Mouse (Mus musculus) layer of hippocampus, adult 6 months (tissue): ENCODE data around the gene Srcap. TPM values are rescaled to one million over a fixed set of nuclear protein-coding genes. Genes with fewer than 3 reads are reported as not detected.

Experiments
- long read RNA-seq, 2 experiments: library from polyadenylated mRNA; unstranded; transcript quantifications; one replicate each; pipeline ENCODE4 v2.0.0; 2019 to 2020
- microRNA-seq: library from miRNA; unstranded; fragments of <30 nt; microRNA quantifications from one replicate; pipeline ENCODE4 v1.2.0, GENCODE M21; 2020
- polyA plus RNA-seq: library from polyadenylated mRNA; unstranded; fragments of <200 nt; fragmentation: Nextera tagmentation; gene quantifications from 2 replicates; pipeline ENCODE4 v1.2.3, GENCODE M21; 2021

Srcap gene
- polyA plus RNA-seq: 11.6 and 14.6 TPM in 2 replicates
- long read RNA-seq, experiment 1, transcript Srcap-203 (8 exons, 2,904 nt): major isoform, 5 of 8 reads
- long read RNA-seq, experiment 1, partial matches to known transcripts: 2 of 8 reads
- long read RNA-seq, experiment 1, other reads (novel, unspliced or antisense): 0 of 8 reads
- long read RNA-seq, experiment 2, transcript Srcap-211 (6 exons, 1,960 nt): major isoform, 8 of 35 reads
- long read RNA-seq, experiment 2, transcript Srcap-203 (8 exons, 2,904 nt): major isoform, 8 of 35 reads
- long read RNA-seq, experiment 2, partial matches to known transcripts: 15 of 35 reads
- long read RNA-seq, experiment 2, other reads (novel, unspliced or antisense): 3 of 35 reads

DNA sequence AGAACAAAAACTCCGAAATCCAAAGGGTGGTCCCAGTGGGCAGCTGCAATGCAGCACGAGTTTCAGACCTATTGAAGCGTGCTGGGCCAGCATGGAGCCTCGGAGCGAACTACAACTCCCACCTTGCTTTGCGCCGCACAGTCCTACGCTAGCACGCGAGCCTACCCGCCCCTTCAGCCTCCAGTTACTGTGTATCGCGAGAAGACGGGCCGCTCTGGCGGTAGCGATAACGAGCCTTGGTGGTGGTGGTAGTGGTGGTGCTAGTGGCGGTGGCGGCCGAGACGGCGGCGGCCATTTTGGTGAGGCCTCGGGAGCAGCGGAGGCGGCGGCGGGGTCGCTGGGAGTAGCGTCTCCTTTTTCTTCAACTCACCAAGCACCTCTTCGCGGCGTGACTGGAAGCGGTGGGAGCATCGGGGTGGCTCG, at the start of gene Srcap:
TSS of gene Srcap (plus strand) at position 176 of the 423 bp plus-strand sequence.

DNA sequence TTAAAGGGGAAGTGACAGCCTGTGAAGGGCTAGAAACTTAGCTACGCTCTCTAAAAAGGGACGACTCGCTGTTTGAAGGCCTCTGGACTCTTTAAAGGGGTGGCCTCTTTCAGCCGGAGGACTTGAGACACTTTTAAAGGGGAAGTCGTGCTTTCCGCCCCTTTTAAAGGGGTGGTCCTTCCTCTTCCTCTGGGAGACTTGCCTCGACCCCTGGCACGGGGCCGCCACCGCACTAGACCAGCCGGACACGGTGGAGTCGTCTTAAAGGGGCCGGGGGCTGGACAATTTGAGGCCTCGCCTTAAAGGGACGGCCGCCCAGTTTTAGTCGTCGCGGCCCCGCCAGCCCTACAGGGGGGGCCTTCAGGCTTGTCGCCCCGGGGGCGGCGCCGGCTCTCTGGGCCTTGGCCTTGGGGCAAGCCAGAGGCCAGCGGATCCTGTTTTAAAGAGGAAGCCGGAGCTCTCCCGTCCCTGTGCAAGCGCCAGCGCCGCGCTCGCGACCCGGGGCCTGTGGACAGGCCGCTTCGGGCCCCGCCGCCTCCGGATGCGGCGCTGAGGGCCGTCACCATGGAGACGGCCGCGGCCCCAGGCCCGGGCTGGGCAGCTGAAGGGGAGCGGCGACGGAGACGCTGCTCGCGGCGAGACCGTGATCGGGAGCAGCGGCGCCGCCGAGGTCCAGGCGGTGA, 33.0 kb upstream of the Srcap start, which contains the start of gene Fbrs:
TSS of gene Fbrs (plus strand) at position 565 of the 683 bp plus-strand sequence.

DNA sequence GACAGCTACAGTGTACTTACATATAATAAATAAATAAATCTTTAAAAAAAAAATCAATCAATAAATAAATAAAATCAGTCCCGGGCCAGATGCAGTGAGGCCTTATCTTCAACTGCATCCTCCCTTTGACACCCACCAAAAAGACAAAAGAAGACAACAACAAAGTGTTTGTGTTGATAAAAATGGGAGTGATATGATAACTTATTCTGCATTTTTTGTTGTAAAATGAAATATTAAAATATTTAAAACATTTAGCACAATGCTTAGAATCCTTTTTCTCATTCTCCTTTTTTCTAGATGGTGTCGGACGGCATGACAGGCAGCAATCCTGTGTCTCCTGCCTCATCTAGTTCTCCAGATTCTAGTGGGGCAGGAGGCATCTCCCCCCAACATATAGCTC, 7.5 kb downstream of the Srcap start, which contains the start of gene Gm42715:
TSS of gene Gm42715 (plus strand) at position 301 of the 400 bp plus-strand sequence.

DNA sequence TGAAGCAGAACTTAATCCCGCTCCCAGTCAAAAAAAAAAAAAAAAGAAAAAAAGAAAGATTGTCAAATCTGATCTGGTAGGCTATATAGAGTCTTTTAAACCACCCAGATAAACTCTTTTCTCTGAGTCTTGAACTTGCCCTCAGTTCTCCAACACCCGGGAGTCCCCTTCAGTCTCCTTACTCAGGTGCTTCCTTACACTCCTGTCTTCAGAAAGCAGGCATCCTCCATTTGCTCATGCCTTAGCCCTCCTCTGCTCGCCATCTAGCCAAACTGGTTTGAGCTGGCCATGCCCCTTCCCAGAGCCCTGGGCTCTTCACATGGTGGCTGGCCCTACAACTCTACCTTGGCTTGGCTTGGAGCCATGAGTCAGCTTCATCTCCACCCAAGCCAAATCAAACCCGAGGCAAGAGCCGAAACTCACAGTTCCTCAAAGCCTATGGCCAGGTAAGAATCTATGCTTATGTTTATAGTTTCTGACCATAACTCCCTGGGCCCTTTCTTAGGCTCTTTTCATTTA, 49.6 kb downstream of the Srcap start, which contains the start of gene Tmem265:
TSS of gene Tmem265 (plus strand) at position 51 of the 519 bp plus-strand sequence.

DNA sequence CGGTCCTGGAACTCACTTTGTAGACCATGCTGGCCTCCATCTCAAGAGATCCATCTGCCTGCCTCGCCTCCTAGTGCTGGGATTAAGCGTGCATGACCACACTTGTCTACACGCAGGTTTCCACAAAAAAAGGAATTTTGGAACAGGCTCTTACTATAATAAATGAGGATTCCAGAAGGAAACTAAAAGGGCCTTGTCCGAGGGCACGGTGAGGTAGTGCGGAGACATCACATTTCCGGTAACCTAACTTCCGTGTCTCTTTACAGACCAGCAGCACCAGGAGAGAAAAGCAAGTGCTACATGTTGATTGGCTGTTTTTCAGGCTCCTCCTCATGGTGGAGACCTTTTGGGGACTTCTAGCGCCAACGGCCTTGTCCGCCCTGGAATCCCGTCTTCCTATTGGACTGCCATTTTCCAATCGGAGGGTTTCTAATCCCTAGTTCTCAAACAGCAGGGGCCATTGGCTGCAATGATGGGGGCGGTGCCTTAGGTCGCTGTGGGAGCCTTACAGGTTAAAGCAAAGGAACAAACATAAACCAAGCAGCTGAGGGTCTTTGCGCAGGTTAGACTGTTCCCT, 61.2 kb downstream of the Srcap start, which contains the start of gene Phkg2:
TSS of gene Phkg2 (plus strand) at position 446 of the 577 bp plus-strand sequence.

DNA sequence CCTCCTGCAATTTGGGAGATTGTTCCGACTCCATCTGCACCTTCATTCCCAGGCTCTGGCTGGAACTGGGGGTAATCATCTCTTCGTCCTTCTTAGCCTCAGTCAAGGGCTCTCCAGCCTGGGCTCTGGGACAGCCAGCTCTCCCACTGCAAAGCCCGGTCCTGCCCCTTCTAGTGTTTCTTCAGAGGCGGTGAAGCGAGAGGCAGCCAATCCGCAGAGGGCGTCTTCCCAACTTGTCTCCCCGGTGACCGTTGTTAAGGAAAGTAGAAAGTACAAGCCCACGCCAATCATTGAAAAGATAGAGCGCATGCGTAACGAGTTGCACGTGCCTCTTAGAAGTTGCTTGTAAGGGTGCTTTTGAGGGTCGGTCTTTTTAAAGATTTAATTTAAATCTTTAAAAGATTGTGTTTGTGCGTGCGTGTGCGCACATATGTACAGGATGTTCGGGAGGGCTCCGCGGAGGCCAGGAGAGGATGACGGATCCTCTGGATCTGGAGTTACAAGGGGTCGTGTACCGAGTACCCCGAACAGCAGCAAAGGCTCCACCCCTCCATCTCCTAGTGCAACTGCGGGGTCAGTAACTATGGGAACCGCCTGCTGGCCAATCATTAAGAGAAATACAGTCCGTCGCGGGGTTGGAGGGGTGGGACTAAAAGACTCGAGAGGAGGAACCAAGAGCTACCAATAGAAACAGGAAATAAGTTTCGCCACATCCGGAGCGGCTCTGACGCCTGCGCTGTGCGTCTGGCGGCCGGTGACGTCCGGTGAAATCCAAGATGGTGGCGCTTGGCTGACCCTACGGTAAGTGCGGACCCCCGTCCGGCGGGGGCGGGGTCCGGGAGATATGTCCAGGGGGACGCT, 76.5 kb downstream of the Srcap start, which contains the start of the genes Ccdc189 and Rnf40:
TSS of gene Ccdc189 (minus strand) at position 585 of the 861 bp plus-strand sequence.
TSS of gene Rnf40 (plus strand) at position 757 of the 861 bp plus-strand sequence.

Small RNAs within 50 kb of the gene (microRNA-seq; reads per million reads assigned to microRNA genes)
- gene Gm47278: not detected
- not detected for gene Mir7060

Other genes starting within 250 kb of the Srcap start
- gene Sephs2, start 237.9 kb upstream of the Srcap start, polyA plus RNA-seq: 60.4 and 69.7 TPM in 2 replicates
- gene Itgal, start 215.7 kb upstream of the Srcap start, polyA plus RNA-seq: 0.04 and 0.14 TPM in 2 replicates
- gene Zfp768, start 166.4 kb upstream of the Srcap start, polyA plus RNA-seq: 1.9 and 2.1 TPM in 2 replicates
- 3.3 and 3.5 TPM in 2 replicates for gene Zfp747, start 135.9 kb upstream of the Srcap start, polyA plus RNA-seq
- gene 9130019O22Rik, start 124.8 kb upstream of the Srcap start, polyA plus RNA-seq: 1.6 and 2.0 TPM in 2 replicates
- gene E430018J23Rik, start 118.4 kb upstream of the Srcap start, polyA plus RNA-seq: 3.6 TPM in 2 replicates
- 2.1 and 3.2 TPM in 2 replicates for gene Zfp764, start 105.2 kb upstream of the Srcap start, polyA plus RNA-seq
- 30.1 and 32.4 TPM in 2 replicates for gene Zfp688, start 89.9 kb upstream of the Srcap start, polyA plus RNA-seq
- gene Zfp689, start 62.8 kb upstream of the Srcap start, polyA plus RNA-seq: 3.2 TPM in 2 replicates
- 13.1 and 16.1 TPM in 2 replicates for gene Prr14, start 52.4 kb upstream of the Srcap start, polyA plus RNA-seq
- 4.1 and 5.4 TPM in 2 replicates for gene Fbrs, start 32.8 kb upstream of the Srcap start, polyA plus RNA-seq
- gene Gm42715, start 7.6 kb downstream of the Srcap start, polyA plus RNA-seq: 1.3 and 2.9 TPM in 2 replicates
- gene Tmem265, start 49.4 kb downstream of the Srcap start, polyA plus RNA-seq: 0.69 TPM in 1 of 2 replicates, not detected in the other
- 17.9 and 19.5 TPM in 2 replicates for gene Phkg2, start 61.4 kb downstream of the Srcap start, polyA plus RNA-seq
- 14.1 and 19.3 TPM in 2 replicates for gene Ccdc189, start 76.6 kb downstream of the Srcap start, polyA plus RNA-seq
- 8.5 and 10.1 TPM in 2 replicates for gene Rnf40, start 76.8 kb downstream of the Srcap start, polyA plus RNA-seq
- gene Zfp629, start 103.8 kb downstream of the Srcap start, polyA plus RNA-seq: 2.6 and 3.4 TPM in 2 replicates
- gene Bcl7c, start 196.9 kb downstream of the Srcap start, polyA plus RNA-seq: 5.1 and 6.0 TPM in 2 replicates
- gene Ctf1, start 200.8 kb downstream of the Srcap start, polyA plus RNA-seq: 4.1 and 4.5 TPM in 2 replicates
- gene Ctf2, start 220.2 kb downstream of the Srcap start, polyA plus RNA-seq: 0.08 TPM in 1 of 2 replicates, not detected in the other
- gene Fbxl19, start 232.6 kb downstream of the Srcap start, polyA plus RNA-seq: 1.0 TPM in 2 replicates